Mouse (Mus musculus) spleen, postnatal 36 days (tissue): ENCODE results near the gene Rexo1.

Experiments used
- DNase-seq, 2 experiments: peaks; one replicate each; pipeline ENCODE4 v3.0.0; 2022; ENCODE audit warnings: low spot score in 2 of 2, mixed read lengths in 1 of 2

Rexo1 gene

DNA sequence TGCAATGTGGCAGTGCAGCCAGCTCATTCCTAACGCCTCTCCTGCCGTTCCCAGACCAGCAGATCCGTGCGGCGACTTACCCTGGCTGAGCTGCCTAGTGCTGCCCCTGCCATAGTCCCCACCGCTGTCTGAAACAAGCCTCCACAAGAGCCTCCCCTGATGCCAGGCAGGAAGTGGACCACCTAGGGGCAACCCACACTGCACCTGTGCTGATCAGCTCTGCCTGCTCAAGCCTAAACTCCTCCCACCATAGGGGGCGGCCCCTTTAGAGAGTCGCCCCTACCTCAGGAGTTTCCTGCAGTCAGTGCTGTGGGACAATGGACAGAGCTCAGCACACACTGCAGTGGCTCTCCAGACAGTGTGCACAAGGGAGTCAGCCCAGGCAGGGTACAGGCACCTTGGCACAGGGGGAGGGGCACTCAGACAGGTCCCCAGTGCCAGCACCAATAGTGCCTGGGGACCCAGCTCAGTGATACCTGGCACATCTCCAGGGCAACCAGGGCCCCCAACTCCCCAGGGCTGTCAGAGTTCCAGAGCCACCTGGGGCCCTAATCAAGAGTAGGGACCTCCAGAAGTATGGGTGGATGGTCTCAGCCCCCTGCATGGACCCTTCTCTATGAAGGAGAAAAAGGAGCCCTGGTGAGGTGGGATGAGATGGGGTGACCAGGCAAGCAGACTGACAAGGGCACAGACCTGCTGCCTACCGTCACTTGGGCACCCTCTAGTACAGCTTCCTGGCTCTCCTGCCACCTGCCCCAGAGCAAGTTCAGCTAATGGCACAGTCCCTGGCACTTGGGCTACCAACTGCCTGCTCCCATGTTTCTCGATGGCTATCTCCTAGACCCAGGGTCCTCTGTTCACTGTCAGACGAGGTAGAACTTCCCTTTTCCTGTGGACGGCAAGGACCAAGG is 23.5 kb upstream of the Rexo1 start:
- no peak for DNase-seq

DNA sequence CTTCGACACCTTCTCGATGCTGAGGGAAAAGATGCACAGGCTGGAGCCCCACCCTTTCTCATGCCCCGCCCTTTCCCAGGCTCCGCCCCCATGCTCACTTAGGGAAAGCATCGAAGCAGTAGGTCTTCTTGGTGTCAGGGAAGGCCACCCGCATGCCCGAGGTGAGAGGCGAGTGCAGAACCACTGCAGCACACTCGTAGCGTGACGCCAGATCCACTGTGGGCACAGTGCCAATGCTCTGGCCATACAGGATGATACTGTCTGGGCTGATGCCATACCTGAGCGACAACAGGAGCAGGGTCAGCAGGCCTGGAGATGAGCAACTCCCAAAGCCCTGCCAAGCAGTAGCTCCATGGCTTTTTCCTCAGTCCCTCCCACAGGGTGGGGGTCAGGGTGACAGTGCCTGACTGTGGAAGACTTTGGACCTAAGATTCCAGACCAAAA is 22.7 kb upstream of the Rexo1 start:
- no peak for DNase-seq

DNA sequence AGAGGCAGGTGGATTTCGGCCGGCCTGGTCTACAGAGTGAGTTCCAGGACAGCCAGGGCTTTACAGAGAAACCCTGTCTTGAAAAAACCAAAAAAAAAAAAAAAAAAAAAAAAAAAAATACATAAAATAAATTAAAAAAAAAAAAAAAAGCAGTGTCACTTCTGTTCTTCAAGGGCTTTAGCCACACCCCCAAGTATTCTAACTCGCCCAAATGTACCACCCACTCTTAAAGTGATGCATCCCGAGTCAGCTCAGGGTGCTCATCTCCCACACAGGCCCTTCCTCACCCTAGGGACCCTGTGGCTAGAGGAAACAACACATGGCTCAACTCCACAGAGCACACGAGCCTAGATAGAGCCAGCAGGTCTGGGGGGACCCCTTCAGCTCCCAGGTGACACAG is 21.7 kb upstream of the Rexo1 start:
- no peak for DNase-seq

DNA sequence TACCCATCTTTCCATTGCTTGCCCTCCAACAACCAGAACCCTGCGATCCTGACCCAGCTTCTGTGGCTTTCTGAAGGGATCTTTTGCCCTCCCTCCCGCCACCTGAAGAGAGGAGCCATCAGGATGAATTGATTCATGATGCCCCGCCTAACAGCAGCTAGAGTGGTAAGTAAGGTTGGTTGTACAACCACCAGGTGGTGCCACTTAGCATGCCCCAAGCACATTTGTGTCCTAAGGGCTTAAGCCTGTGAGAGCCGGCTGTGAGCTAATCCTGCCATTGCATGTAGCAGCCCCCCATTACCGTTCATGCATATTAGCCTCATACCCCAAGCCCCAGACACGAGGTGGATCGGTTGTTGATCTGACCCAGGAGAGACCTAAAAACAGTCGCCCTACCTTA is 17.6 kb upstream of the Rexo1 start:
- DNase-seq: peak; percentile 82 to 88

DNA sequence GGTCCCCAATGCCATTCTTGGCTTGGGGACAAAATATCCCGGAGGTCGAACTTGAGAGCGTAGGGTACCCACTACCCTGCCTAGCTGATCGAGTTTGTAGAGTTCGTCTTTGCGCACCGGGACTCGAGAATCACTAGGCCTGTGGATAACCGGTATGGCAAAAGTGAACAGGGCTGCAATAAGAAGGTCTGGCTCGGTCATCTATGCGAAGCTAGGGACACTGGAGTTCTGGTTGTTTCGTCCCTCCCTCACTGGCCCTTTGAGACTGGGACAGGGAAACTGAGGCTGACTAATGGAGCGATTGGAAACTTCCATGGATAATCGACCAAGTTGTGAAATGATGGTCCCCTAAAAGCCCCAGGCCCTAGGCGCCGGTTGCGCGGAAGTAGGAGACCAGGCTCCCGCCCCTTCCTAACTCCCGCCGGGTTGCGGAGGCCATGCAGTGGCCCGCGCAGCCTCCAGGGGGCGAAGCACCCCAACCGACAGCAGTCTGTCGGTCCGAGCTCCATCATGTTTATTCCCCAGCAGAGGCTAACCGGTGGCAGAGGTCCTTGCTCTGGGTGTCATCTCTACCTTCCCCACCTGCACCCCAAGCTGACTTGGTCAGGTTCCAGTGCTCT is 16.9 kb upstream of the Rexo1 start:
- DNase-seq: peak; percentile 86 to 87

DNA sequence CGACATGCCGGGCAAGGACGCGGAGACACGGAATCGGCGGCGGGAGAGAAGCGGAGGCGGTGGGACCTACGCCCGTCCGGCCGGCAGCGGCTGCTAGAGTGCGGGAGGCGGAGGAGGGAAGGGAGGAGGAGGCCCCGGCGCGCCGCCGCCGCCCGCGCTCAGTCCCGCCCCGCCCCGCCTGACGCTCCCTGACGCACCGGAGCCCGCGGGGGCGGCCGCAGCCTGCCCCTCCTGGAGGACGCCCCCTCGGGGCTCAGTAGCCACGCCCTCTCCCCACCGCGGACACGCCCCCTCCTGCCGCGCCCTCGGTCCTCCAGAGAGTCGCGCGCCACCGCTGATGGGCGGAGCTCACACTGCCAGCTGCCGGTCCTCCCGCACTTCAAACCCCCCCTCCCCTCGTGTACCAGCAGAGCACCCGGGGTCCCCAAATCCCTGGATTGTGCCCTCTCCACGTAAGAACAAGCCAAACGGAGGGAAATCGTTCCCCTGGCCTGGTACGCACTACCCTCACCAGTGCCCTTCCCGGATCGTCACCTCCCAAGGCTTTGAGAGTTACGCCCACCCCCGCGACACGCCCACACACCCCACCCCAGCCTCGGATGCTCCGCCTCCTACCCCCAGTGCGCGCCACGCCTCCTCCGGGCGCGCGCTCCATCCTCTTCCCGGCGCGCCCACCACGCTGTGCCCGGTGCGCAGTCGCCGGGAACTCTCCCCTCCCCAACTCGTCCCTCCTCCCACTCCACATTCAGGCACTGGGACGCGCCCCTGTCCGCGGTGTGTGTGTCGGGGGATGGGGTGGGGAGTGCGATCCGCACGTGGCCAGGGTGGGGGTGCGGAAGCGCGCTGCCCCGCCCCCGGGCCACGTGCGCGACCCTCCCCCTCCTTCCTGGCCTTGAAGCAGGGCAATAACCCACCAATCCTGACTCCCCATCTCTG is 16.1 kb upstream of the Rexo1 start, which contains the start of gene Klf16:
Gene Klf16, minus strand, starts transcription at position 127 of the 936 bp plus-strand sequence.
- peak; percentile 99 for DNase-seq

DNA sequence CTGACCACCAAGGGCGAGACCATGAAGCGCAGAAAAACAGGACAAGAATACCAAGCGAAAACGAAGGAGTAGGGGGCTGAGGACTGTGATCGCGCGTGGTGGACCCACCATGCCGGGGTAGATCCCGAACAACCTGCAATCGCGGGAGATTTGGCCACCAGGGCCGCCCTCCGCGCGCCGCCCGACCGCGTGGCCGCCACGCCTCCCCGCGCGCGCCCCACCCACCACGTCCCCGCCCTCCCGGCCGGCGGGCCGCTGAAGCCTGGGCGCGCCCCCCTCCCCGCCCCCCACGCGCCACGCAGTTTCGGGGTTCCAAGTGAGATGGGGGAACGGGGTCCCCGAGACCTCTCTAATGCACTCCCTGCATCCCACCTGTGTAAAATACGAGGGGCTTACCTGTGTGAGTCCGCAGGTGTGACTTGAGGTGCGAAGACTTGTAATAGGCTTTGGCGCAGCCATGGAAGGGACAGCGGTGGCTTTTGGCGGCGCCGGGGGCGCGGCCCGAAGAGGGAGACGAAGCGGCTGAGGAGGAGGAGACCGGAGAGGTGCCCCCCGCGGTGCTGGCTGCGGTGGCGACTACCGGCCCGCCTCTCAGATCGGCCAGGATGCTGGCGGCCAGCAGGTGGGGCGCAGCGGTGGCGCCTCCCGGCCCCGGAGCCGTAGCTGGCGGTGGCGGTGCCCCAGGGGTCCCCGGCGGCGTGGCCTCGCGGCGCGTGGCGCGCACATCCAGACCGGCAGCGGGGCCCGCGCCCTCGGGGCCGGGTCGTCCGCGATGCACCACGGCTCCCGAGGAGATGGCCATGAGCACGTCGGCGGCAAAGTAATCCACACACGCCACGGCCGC is 15.2 kb upstream of the Rexo1 start:
- DNase-seq: peak; percentile 62 to 63

DNA sequence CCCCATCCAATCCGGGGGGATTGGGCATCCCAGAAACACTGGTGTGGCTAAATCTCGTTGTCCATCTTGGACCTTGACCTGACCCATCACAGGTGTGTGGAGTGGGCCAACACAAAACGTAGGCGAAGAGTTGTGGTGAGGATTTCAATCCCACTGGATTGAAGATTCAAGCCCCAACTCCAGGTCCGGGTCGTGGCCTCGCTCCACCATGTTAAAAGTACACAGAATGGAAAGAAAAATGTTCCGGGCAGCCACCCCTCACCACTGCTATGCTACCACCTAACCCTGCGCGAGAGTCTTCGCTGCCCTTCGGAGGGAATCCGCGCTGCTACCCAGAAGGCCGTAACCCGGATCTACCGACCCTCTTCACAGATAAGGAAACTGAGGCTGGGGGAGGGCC is 14.6 kb upstream of the Rexo1 start:
- peak in 1 of 2 experiments; percentile 20 for DNase-seq

DNA sequence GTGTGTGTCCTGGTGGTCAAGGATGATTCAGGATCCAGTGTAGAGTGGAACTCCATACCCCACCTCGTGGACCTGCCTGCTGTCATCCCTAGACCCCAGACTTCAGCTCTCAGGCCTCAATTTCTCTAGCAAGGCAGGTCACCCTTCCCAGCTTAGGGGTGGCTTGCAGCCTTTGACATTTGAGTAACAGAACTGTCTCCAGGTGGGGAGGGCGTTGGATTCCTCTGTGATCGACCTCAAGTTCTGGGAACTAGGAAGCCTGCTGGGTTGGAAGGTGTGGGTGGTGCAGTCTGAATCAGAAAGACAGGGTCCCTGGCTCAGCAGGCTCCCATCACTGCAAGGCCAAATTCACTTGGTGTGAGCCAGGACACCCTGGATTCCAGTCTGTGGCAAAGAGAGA is 13.5 kb upstream of the Rexo1 start:
- DNase-seq: no peak

DNA sequence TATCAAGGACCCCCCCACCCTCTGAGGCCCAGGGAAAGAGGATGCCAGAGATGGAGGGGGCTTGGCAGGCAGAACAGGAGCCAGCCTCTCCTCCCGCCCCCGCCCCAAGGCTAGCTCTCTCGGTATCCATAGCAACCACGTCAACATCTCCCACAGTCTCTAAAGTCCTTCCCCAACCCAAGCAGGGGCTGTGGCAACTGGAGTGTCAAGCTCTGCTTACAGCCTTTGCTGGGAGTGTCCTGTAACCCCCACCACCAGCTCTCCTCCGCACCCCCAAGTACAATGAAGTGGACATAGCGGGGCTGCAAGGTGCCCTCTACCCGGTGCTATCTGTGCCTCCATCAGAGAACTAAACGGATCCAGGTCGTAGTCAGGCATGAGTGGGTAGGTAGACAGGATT is 12.6 kb upstream of the Rexo1 start:
- DNase-seq: no peak

DNA sequence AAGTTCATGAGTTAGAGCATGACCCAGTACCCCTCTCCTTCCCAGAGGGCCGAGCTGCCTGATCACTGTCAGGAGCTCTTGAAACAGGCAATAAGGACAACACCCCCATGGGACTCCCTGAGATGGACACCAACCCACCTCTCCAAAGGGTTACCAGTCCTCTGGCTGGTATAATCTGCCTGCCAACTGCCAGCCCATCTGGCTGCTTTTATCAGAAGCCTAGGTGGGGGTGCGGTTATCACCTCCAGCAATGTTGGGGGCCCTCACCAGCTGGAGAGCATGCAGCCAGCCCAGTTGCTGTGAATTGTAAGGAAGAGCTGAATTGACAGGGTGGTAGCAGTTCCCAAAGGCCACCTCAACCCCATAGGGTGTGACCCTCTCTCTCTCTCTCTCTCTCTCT is 11.1 kb upstream of the Rexo1 start:
- DNase-seq: peak; percentile 55 to 68

DNA sequence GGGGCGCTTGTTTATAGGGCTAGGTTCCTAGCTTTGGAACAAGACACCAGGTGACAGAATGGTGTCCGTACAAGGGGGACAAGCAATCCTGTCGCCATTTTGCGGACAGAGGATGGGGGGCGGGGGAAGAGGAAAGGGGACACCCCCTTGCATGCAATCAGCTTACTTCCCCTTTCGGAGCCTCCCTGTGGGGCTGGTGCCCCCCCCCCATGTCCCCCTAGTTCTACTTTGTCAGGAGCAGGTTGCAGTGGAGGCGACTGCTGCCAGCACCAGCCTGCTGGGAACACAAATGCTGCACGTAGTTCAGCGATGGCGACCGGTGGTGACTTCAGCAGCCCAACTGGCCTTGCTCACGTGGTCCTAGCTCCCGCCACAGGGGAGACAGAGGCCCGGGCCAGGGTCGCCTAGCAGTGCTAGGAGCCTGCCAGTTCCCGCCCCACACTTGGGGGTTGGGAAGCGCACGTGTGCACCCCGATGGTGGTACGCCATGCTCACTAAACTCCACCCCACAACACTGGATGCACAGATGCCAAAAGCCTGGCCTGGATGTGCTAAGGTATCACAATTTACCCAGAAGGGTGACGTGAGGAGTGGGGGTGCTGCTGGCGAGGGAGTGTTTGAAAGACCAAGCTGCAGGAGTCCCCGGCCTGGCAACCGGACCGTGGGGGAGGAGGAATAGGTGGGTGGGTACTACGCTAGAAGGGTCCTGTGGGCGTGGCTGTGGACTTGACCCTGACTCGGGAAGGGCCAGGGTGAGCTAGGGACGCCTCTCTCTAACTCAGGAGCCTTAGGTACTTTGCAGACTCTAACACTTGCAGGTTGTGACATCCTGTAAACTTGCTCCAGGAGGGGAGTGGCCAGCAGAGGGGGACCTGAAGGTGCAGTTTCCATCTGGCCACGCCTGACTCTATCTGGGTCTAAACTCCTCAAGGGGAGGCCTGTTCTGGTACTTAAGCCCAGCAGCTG is 9.8 kb upstream of the Rexo1 start:
- DNase-seq: peak; percentile 59 to 64

DNA sequence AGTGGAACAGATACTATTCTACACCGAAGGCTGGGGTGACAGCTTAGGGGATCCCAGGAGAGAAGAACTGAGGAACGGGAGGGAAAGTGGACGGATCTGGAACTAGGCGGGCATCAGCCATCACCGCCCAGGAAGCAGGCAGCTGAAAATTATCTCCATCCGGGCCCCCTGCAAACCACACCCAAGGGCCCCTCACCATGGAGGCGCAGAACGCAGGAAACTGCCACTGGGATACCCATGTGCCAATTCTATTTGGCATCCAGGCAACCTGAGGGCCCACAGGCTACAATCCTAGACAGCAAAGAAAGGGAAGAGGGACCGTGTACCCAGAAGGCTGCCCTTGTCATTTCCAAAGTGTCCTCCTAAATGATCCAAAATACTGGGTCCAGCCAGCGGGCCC is 9.1 kb upstream of the Rexo1 start:
- DNase-seq: no peak

DNA sequence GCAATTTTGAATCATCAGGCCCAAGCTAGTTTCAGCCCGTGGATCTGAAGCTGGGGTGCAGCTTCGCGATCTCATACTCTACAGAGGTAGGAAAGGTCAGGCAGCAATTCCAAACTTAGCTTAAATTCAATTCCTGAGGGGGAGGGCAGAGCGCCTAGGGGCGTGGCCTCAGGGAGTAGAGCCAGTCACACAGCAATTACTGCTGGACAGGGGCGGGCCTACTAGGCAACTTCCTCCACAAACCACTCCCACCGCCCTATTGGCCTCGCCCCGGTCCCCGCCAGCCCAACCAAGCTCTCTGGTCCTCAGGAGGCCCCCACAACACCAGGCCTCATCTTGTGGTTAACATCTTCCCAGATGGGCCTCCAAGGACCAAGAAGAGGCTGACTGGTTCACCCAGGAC is 8.3 kb upstream of the Rexo1 start:
- DNase-seq: peak; percentile 82 to 86

DNA sequence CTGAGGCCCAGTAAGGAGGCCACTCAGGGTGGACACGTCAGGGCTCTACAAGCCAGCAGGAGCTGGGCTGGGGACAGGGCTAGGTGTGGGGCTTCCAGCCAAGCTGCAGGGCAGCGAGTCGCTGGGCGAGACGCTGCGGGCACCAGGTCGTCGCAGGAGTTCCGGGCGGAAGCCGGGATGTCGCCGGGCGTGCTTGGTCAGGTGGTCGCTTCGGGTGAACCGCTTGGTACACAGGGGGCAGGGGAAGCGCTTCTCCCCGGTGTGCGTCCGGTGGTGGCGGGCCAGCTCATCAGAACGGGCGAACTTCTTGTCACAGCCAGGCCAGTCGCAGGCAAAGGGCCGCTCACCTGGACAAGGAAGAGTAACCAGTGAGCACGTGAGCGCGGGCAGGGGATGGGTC is 7.5 kb upstream of the Rexo1 start:
- DNase-seq: no peak

DNA sequence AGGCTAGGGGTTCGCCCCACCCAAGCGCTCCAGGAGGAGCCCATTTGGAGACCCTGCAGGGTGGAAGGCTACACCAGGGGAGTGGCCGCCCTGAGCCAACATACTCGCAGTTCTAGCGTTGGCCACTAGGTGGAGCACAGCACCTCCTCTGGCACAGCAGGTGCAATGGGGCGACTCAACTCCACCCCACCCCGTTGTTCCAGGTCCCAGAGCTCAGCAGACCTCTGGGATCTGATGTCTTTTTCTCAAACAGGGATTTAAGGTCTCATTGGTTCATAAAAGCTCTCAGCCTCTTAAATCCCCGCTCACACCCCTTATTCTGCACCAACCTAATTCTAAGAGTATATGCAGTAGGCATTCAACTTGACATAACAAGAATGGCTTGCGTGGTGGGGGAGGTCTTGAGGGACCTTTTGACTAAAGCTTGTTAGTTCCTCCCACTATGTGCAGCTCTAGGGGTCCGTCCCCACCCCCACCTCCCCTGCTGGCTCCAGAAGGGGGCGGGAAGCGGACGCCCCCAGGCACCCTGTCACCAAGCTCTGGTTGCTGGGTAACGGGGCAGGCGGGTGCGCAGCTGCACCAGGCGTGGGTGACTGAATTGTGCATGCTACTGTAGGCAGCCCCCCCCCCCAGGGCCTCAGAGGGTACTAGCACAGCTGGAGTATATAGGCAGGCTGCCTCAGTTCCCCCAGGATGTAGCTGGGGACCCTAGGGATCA is 5.2 kb upstream of the Rexo1 start:
- peak; percentile 79 to 81 for DNase-seq

DNA sequence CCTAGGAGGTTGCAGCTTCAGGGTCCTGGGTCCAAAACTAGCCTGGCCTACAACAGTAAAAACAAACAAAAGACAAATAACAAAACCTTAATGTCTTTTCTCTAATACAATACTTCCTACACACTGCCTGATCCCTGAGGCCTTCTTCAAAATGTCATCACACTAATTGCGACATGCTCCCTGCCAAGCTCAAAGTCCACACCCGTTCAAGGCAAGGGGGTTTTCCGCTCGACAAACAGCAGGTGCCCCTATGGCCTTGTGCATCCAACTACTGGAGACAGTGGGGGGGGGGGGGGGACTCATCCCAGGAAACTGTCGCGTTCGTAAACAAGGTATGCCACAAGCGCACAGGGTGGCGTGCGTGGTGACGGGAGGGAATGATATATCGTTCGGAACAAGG is 739 bp downstream of the Rexo1 start:
- no peak for DNase-seq

DNA sequence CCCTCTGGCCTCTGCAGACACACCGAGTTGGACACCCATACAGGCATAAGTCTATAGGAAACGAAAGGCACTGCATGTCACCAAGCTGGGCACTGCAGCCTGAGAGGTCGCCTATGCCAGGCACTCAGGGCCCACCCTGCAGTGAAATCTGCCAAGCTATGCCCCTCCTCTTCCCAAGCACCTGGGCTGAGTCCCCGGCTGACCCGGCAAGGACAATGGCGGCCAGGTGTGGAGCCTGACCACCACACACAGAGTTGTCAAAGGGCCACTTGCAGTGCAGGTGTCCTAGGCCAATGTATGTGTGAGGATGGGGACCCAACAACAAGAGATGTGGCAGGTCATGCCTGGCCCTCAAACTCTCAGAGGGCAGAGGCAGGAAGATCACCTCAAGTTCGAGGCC is 1.9 kb downstream of the Rexo1 start:
- no peak for DNase-seq

DNA sequence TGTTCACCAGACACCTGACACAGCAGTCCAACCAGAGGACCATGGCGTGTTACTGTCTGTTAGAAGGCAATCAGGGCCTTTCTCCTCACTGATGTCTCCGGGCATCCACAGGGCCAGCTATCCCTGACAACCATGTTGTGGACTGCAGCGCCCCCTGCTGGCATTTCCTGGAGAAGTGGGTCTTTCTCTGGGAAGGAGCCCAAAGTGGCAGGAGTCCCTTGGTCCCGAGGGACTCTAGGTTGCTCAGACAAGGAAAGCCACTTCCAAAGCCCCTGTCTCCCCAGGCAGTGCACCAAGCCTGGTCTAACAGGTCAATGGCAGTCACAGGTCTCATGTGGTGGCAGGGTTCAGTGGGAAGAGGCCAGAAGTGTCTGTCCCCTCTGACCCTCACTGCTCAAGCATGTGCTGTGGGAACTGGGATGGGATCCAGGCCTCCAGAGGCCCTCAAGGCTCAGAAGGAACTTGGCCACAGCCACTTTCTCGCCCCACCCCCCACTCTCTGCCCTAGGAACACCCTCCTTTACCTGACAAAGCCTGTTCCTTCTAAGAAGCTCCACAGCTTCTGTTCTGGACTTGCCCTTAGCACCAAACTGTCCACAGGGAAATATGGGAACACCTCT is 3.9 kb downstream of the Rexo1 start:
- peak; percentile 46 to 68 for DNase-seq
